Mouse (Mus musculus): ENCODE data around the gene Gpa33.
"Not testable (repeated sequence)": the region's sequence is repeated elsewhere in the genome, so short reads cannot be mapped to it uniquely, and the experiment has no call there.

DNA sequence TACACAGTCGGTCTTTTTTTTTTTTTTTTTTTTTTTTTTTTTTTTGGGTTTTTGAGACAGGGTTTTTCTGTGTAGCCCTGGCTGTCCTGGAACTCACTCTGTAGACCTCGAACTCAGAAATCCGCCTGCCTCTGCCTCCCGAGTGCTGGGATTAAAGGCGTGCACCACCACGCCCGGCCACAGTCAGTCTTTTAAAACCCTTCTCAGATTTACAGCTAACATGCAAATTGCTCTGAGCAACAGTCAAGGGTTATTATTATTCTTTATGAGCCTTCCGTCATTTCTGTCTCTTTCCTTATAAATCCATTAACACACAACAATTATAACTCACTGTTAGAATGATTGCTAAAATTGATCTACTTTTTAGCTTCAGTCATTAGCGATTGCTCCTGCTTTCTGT, 11.8 kb downstream of the Gpa33 start:
- not testable (repeated sequence) for TF ChIP-seq E2F4 (IDR thresholded peaks at IDR 0.05; ENCODE audit: insufficient replicate concordance, low read depth, low read length); POLR2A (IDR thresholded peaks at IDR 0.05; ENCODE audit: low read depth, low read length); EP300 (IDR thresholded peaks at IDR 0.05; ENCODE audit: low read length); POLR2AphosphoS2 (IDR thresholded peaks at IDR 0.05; ENCODE audit: low read depth, low read length); MEF2A (IDR thresholded peaks at IDR 0.05; ENCODE audit: borderline replicate concordance, low read depth, low read length); CTCF (conservative IDR thresholded peaks at IDR 0.05 in 1 of 2, IDR thresholded peaks at IDR 0.05 in 1 of 2; ENCODE audit: low read depth in 2 of 2, low read length in 2 of 2); KAT2A (IDR thresholded peaks at IDR 0.05; ENCODE audit: insufficient replicate concordance, low read length); ZMIZ1 (IDR thresholded peaks at IDR 0.05; ENCODE audit: low read depth, low read length); JUND (conservative IDR thresholded peaks at IDR 0.05; ENCODE audit: low read depth, low read length); CHD2 (IDR thresholded peaks at IDR 0.05; ENCODE audit: low read length)

Measured in CH12.LX (cell line).